10 mouse cellular contexts compared by ENCODE assay signal in genomic region chr6:126165591-126166155, GRCm38 (mm10). TPM values are rescaled to one million over a fixed set of nuclear protein-coding genes. Genes with fewer than 3 reads are reported as not detected.
DNase-seq lines count a peak whose midpoint lies in the region; ATAC-seq and TF ChIP-seq lines count a peak whose summit lies in the region.
"Had no signal": no experiment of that assay in that cellular context is flagged by ENCODE, and none has a peak within 500 bp of the region (broad histone marks: within the 10 kb centered on the region; RNA-seq: fewer than 3 reads in every experiment).

No protein-coding gene starts in this region.

- no peak for DNase-seq in heart, postnatal 25 days (ENCODE audit: low spot score)
- peak; percentile 36 for DNase-seq in embryo, embryonic 10.5 days (ENCODE audit: low spot score)
- DNase-seq in forebrain, postnatal 0 days, result no peak
- no peak for DNase-seq in ovary, postnatal 36 days (ENCODE audit: low spot score)
- no peak for DNase-seq in layer of hippocampus, postnatal 10 days (ENCODE audit: low spot score in 2 of 2)
- no peak for DNase-seq in frontal cortex, postnatal 36 days (ENCODE audit: low spot score in 2 of 2)

- H3K27me3 ChIP-seq in heart, embryonic 13.5 days (replicated peaks), result peaks cover 33% of the 10 kb centered on the region
- peaks cover 49% of the 10 kb centered on the region for H3K27me3 ChIP-seq in forebrain, postnatal 0 days (ENCODE audit: insufficient read depth, low read length)
- H3K27me3 ChIP-seq in limb, embryonic 13.5 days, result no peaks in the 10 kb centered on the region

- H3K4me1 ChIP-seq in heart, embryonic 13.5 days, result peaks cover 63% of the 10 kb centered on the region
- H3K4me1 ChIP-seq in forebrain, postnatal 0 days (ENCODE audit: insufficient read depth), result peaks cover 17% of the 10 kb centered on the region
- H3K4me1 ChIP-seq in limb, embryonic 13.5 days, result peaks cover 56% of the 10 kb centered on the region

- intact Hi-C loops in heart, postnatal 25 days (cut with DNase I), result loop anchor here (2.0 to 5.0 kb wide), 3 partner anchors 61 to 297 kb away; no protein-coding TSS in a partner anchor

- H3K4me2 ChIP-seq in heart, embryonic 13.5 days, result peak overlapping the region; percentile 79
- H3K4me2 ChIP-seq in forebrain, postnatal 0 days (ENCODE audit: low read depth), result 0 out of 2 replicates have a peak overlapping the region, but pooled peaks have one; percentile 65
- H3K4me2 ChIP-seq in limb, embryonic 13.5 days (replicated peaks), result peak overlapping the region; percentile 86

- TF ChIP-seq CTCF in forebrain, postnatal 0 days (IDR thresholded peaks at IDR 0.05; ENCODE audit: low read depth), result no peak

- 16% methylated on average over 17 of the region's 17 CpGs for WGBS in heart, embryonic 13.5 days
- 9% methylated on average over 17 of the region's 17 CpGs for WGBS in forebrain, postnatal 0 days
- WGBS in limb, embryonic 13.5 days, result 3% methylated on average over 17 of the region's 17 CpGs

- peak overlapping the region; percentile 77 for H3K9ac ChIP-seq in heart, embryonic 13.5 days
- H3K9ac ChIP-seq in forebrain, postnatal 0 days, result no peak overlapping the region
- H3K9ac ChIP-seq in limb, embryonic 13.5 days, result peak overlapping the region; percentile 63

- peak overlapping the region; percentile 59 for H3K4me3 ChIP-seq in heart, embryonic 13.5 days
- peak overlapping the region; percentile 9 for H3K4me3 ChIP-seq in forebrain, postnatal 0 days (ENCODE audit: low read depth, low read length)
- peak overlapping the region; percentile 62 for H3K4me3 ChIP-seq in limb, embryonic 13.5 days

- ATAC-seq in heart, embryonic 13.5 days (ENCODE audit: extremely low read depth, insufficient number of reproducible peaks, low FRiP score, low TSS enrichment), result no peak
- ATAC-seq in forebrain, postnatal 0 days, result no peak
- ATAC-seq in limb, embryonic 13.5 days (ENCODE audit: low FRiP score, low read depth), result no peak

- no peak overlapping the region for H3K27ac ChIP-seq in heart, embryonic 13.5 days (replicated peaks)
- H3K27ac ChIP-seq in forebrain, postnatal 0 days (ENCODE audit: low read depth, low read length), result no peak overlapping the region
- H3K27ac ChIP-seq in limb, embryonic 13.5 days, result peak overlapping the region; percentile 77; the same call in 1 of the 2 replicates

- no peaks in the 10 kb centered on the region for H3K9me3 ChIP-seq in heart, embryonic 13.5 days
- H3K9me3 ChIP-seq in forebrain, postnatal 0 days (ENCODE audit: low read length), result no peaks in the 10 kb centered on the region
- no peaks in the 10 kb centered on the region for H3K9me3 ChIP-seq in limb, embryonic 13.5 days

- H3K36me3 ChIP-seq in heart, embryonic 13.5 days, result no peaks in the 10 kb centered on the region
- no peaks in the 10 kb centered on the region for H3K36me3 ChIP-seq in forebrain, postnatal 0 days (ENCODE audit: insufficient read depth)
- H3K36me3 ChIP-seq in limb, embryonic 13.5 days, result no peaks in the 10 kb centered on the region

RNA-seq across cellular contexts. Expression of gene Ntf3, which starts 1.0 kb away (rescaled TPM):
- polyA plus RNA-seq in heart, embryonic 13.5 days (2015; fragmentation: Nextera tagmentation; extraction: Ambion mirVana), result 7.4 and 8.9 TPM in 2 replicates
- total RNA-seq in heart, postnatal 25 days (2021), result 1 to 10 TPM; 2.8 to 5.2 TPM
- 13.8 and 14.4 TPM in 2 replicates for total RNA-seq in forebrain, postnatal 0 days (2014; rRNA removed)
- polyA plus RNA-seq in forebrain, postnatal 0 days (2015; fragmentation: Nextera tagmentation; extraction: Ambion mirVana), result 14.1 and 15.9 TPM in 2 replicates
- polyA plus RNA-seq in limb, embryonic 13.5 days (2015; fragmentation: Nextera tagmentation; extraction: Ambion mirVana), result 23.3 and 26.2 TPM in 2 replicates
- total RNA-seq in layer of hippocampus, postnatal 10 days (2021), result 10 to 100 TPM in 1 of 2 experiments, 1 to 10 TPM in 1; 8.6 to 11.5 TPM
- total RNA-seq: CH12.LX; hematopoietic stem cell, adult 5-6 weeks had no signal

Comparison
In these comparisons a context has a peak if more than half of its experiments do, and no peak if none do; other contexts are left out.
1. H3K4me3 ChIP-seq: peak in every context shown above with its lines; median percentile 62 in limb, embryonic 13.5 days; 59 in heart, embryonic 13.5 days; 9 in forebrain, postnatal 0 days.